Mouse (Mus musculus): Measurements from ENCODE around the gene Klc1.

Gene Klc1

GRCm38 (mm10) chr12:111853546-111853945, 94.9 kb downstream of the Klc1 start:
- no peak for DNase-seq (ENCODE audit: low read depth, low spot score)
- H3K36me3 ChIP-seq (ENCODE audit: control insufficient read depth, insufficient read depth, low read length, poor library complexity, severe bottlenecking), result no peaks in the 10 kb centered on the region; the same call in 1 of the 2 replicates

GRCm38 (mm10) chr12:111855448-111855847, 96.8 kb downstream of the Klc1 start:
- no peak for DNase-seq (ENCODE audit: low read depth, low spot score)
- H3K36me3 ChIP-seq (ENCODE audit: control insufficient read depth, insufficient read depth, low read length, poor library complexity, severe bottlenecking), result peaks cover 2% of the 10 kb centered on the region; the same call in 1 of the 2 replicates

More at GRCm38 (mm10) chr12:111853546-111853945, 94.9 kb downstream of the Klc1 start:
- no peaks in the 10 kb centered on the region for H3K27me3 ChIP-seq (ENCODE audit: control insufficient read depth, insufficient read depth, low read length, poor library complexity, severe bottlenecking)

More at GRCm38 (mm10) chr12:111855448-111855847, 96.8 kb downstream of the Klc1 start:
- no peaks in the 10 kb centered on the region for H3K27me3 ChIP-seq (ENCODE audit: control insufficient read depth, insufficient read depth, low read length, poor library complexity, severe bottlenecking)
